Mouse (Mus musculus): ENCODE results near the gene Gan. TPM values are rescaled to one million over a fixed set of nuclear protein-coding genes. Genes with fewer than 3 reads are reported as not detected.

Gene Gan
- polyA plus RNA-seq, 1 experiment from 2014 or later: 2.6 TPM

- no peaks in the 10 kb centered on the region for H3K4me1 ChIP-seq
- no peak overlapping the region for H3K4me3 ChIP-seq
- H3K27ac ChIP-seq: no peak overlapping the region
- peaks cover 39% of the 10 kb centered on the region for H3K36me3 ChIP-seq
- no peak for ATAC-seq (ENCODE audit: low FRiP score, low read depth)
- no peaks in the 10 kb centered on the region for H3K9me3 ChIP-seq
- WGBS: 92% methylated on average over 8 of the region's 8 CpGs
- H3K27me3 ChIP-seq (replicated peaks): no peaks in the 10 kb centered on the region
- H3K4me2 ChIP-seq (replicated peaks): no peak overlapping the region
- no peak overlapping the region for H3K9ac ChIP-seq
Observed at GRCm38 (mm10) chr8:117183664-117184377, 25.9 kb downstream of the Gan start.

- Histone ChIP-seq H3K4me1 (peaks cover 8% of the 10 kb centered on the region), H3K9ac (no peak overlapping the region), H3K36me3 (peaks cover 73% of the 10 kb centered on the region), H3K27me3 (replicated peaks) (no peaks in the 10 kb centered on the region), H3K9me3 (no peaks in the 10 kb centered on the region), H3K4me2 (replicated peaks) (no peak overlapping the region), H3K27ac (no peak overlapping the region), H3K4me3 (no peak overlapping the region)
- no peak for ATAC-seq (ENCODE audit: low FRiP score, low read depth)
- 77% methylated on average over 4 of the region's 4 CpGs for WGBS
Observed at GRCm38 (mm10) chr8:117194355-117194754, 36.4 kb downstream of the Gan start.

GRCm38 (mm10) chr8:117196593-117196992, 38.7 kb downstream of the Gan start:
- no peak overlapping the region for H3K4me3 ChIP-seq
- peaks cover 64% of the 10 kb centered on the region for H3K36me3 ChIP-seq
- H3K27ac ChIP-seq: no peak overlapping the region
- H3K27me3 ChIP-seq (replicated peaks): no peaks in the 10 kb centered on the region
- WGBS: 91% methylated on average over 4 of the region's 4 CpGs
- peaks cover 8% of the 10 kb centered on the region for H3K4me1 ChIP-seq
- no peak for ATAC-seq (ENCODE audit: low FRiP score, low read depth)
- no peak overlapping the region for H3K9ac ChIP-seq
- no peak overlapping the region for H3K4me2 ChIP-seq (replicated peaks)
- no peaks in the 10 kb centered on the region for H3K9me3 ChIP-seq

- Histone ChIP-seq H3K4me2 (replicated peaks) (no peak overlapping the region), H3K27ac (no peak overlapping the region), H3K4me3 (no peak overlapping the region), H3K9me3 (no peaks in the 10 kb centered on the region), H3K4me1 (peaks cover 8% of the 10 kb centered on the region), H3K9ac (no peak overlapping the region), H3K27me3 (replicated peaks) (no peaks in the 10 kb centered on the region), H3K36me3 (peaks cover 60% of the 10 kb centered on the region)
- 87% methylated on average over 6 of the region's 6 CpGs for WGBS
- 0 out of 2 replicates have a peak, but pooled peaks have one; percentile 17 for ATAC-seq (ENCODE audit: low FRiP score, low read depth)
Observed at GRCm38 (mm10) chr8:117197551-117197950, 39.6 kb downstream of the Gan start.

GRCm38 (mm10) chr8:117198141-117198935, 40.4 kb downstream of the Gan start:
- Histone ChIP-seq H3K9me3 (no peaks in the 10 kb centered on the region), H3K27me3 (replicated peaks) (no peaks in the 10 kb centered on the region), H3K4me1 (peaks cover 8% of the 10 kb centered on the region), H3K27ac (no peak overlapping the region), H3K9ac (no peak overlapping the region), H3K4me3 (no peak overlapping the region), H3K4me2 (replicated peaks) (peak overlapping the region; percentile 16; the same call in 1 of the 2 replicates), H3K36me3 (peaks cover 56% of the 10 kb centered on the region)
- WGBS: 61% methylated on average over 20 of the region's 20 CpGs
- ATAC-seq (ENCODE audit: low FRiP score, low read depth): peak; percentile 37; the same call in 1 of the 2 replicates

GRCm38 (mm10) chr8:117199658-117200057, 41.7 kb downstream of the Gan start:
- Histone ChIP-seq H3K27me3 (replicated peaks) (no peaks in the 10 kb centered on the region), H3K27ac (no peak overlapping the region), H3K4me2 (replicated peaks) (no peak overlapping the region), H3K36me3 (peaks cover 57% of the 10 kb centered on the region), H3K4me1 (peaks cover 8% of the 10 kb centered on the region), H3K9ac (no peak overlapping the region), H3K4me3 (no peak overlapping the region), H3K9me3 (no peaks in the 10 kb centered on the region)
- ATAC-seq (ENCODE audit: low FRiP score, low read depth): no peak
- 80% methylated on average over 6 of the region's 6 CpGs for WGBS

- H3K4me3 ChIP-seq: no peak overlapping the region
- no peak overlapping the region for H3K9ac ChIP-seq
- no peak overlapping the region for H3K27ac ChIP-seq
- no peak overlapping the region for H3K4me2 ChIP-seq (replicated peaks)
- no peaks in the 10 kb centered on the region for H3K27me3 ChIP-seq (replicated peaks)
- 75% methylated on average over 13 of the region's 13 CpGs for WGBS
- peaks cover 57% of the 10 kb centered on the region for H3K36me3 ChIP-seq
- peaks cover 8% of the 10 kb centered on the region for H3K4me1 ChIP-seq
- no peaks in the 10 kb centered on the region for H3K9me3 ChIP-seq
- no peak for ATAC-seq (ENCODE audit: low FRiP score, low read depth)
Observed at GRCm38 (mm10) chr8:117200346-117200745, 42.4 kb downstream of the Gan start.

- Histone ChIP-seq H3K4me2 (replicated peaks) (no peak overlapping the region), H3K9ac (no peak overlapping the region), H3K4me3 (no peak overlapping the region), H3K27me3 (replicated peaks) (no peaks in the 10 kb centered on the region), H3K4me1 (peaks cover 8% of the 10 kb centered on the region), H3K27ac (no peak overlapping the region), H3K9me3 (no peaks in the 10 kb centered on the region), H3K36me3 (peaks cover 52% of the 10 kb centered on the region)
- no peak for ATAC-seq (ENCODE audit: low FRiP score, low read depth)
- WGBS: 90% methylated on average over 9 of the region's 9 CpGs
Observed at GRCm38 (mm10) chr8:117200803-117201202, 42.9 kb downstream of the Gan start.

- H3K27me3 ChIP-seq (replicated peaks): no peaks in the 10 kb centered on the region
- H3K4me1 ChIP-seq: peaks cover 8% of the 10 kb centered on the region
- WGBS: 86% methylated on average over 19 of the region's 19 CpGs
- H3K27ac ChIP-seq: no peak overlapping the region
- no peaks in the 10 kb centered on the region for H3K9me3 ChIP-seq
- no peak overlapping the region for H3K4me2 ChIP-seq (replicated peaks)
- no peak for ATAC-seq (ENCODE audit: low FRiP score, low read depth)
- H3K36me3 ChIP-seq: peaks cover 46% of the 10 kb centered on the region
- H3K4me3 ChIP-seq: no peak overlapping the region
- H3K9ac ChIP-seq: no peak overlapping the region
Observed at GRCm38 (mm10) chr8:117201221-117202017, 43.5 kb downstream of the Gan start.

- Histone ChIP-seq H3K9me3 (no peaks in the 10 kb centered on the region), H3K27ac (no peak overlapping the region), H3K4me3 (no peak overlapping the region), H3K4me1 (peaks cover 4% of the 10 kb centered on the region), H3K9ac (no peak overlapping the region), H3K4me2 (replicated peaks) (no peak overlapping the region), H3K27me3 (replicated peaks) (no peaks in the 10 kb centered on the region), H3K36me3 (peaks cover 32% of the 10 kb centered on the region)
- no peak for ATAC-seq (ENCODE audit: low FRiP score, low read depth)
- 92% methylated on average over 4 of the region's 4 CpGs for WGBS
Observed at GRCm38 (mm10) chr8:117203085-117203484, 45.1 kb downstream of the Gan start.

GRCm38 (mm10) chr8:117205884-117206283, 47.9 kb downstream of the Gan start:
- Histone ChIP-seq H3K9ac (no peak overlapping the region), H3K36me3 (peaks cover 42% of the 10 kb centered on the region), H3K4me3 (no peak overlapping the region), H3K27ac (no peak overlapping the region), H3K4me2 (replicated peaks) (no peak overlapping the region), H3K4me1 (no peaks in the 10 kb centered on the region), H3K27me3 (replicated peaks) (no peaks in the 10 kb centered on the region), H3K9me3 (no peaks in the 10 kb centered on the region)
- 91% methylated on average over 4 of the region's 4 CpGs for WGBS
- no peak for ATAC-seq (ENCODE audit: low FRiP score, low read depth)

- 97% methylated on average over 7 of the region's 7 CpGs for WGBS
- H3K27ac ChIP-seq: no peak overlapping the region
- no peak overlapping the region for H3K4me2 ChIP-seq (replicated peaks)
- ATAC-seq (ENCODE audit: low FRiP score, low read depth): no peak
- H3K36me3 ChIP-seq: peaks cover 35% of the 10 kb centered on the region
- no peaks in the 10 kb centered on the region for H3K27me3 ChIP-seq (replicated peaks)
- H3K4me1 ChIP-seq: no peaks in the 10 kb centered on the region
- no peak overlapping the region for H3K9ac ChIP-seq
- no peaks in the 10 kb centered on the region for H3K9me3 ChIP-seq
- no peak overlapping the region for H3K4me3 ChIP-seq
Observed at GRCm38 (mm10) chr8:117206636-117207035, 48.7 kb downstream of the Gan start.

All from neural tube, embryonic 12.5 days (tissue).